Mouse (Mus musculus): ENCODE data around the gene Lsg1. TPM values are rescaled to one million over a fixed set of nuclear protein-coding genes. Genes with fewer than 3 reads are reported as not detected.

Lsg1 gene
- polyA plus RNA-seq, 1 experiment from 2014 or later: 49.3 TPM

DNA sequence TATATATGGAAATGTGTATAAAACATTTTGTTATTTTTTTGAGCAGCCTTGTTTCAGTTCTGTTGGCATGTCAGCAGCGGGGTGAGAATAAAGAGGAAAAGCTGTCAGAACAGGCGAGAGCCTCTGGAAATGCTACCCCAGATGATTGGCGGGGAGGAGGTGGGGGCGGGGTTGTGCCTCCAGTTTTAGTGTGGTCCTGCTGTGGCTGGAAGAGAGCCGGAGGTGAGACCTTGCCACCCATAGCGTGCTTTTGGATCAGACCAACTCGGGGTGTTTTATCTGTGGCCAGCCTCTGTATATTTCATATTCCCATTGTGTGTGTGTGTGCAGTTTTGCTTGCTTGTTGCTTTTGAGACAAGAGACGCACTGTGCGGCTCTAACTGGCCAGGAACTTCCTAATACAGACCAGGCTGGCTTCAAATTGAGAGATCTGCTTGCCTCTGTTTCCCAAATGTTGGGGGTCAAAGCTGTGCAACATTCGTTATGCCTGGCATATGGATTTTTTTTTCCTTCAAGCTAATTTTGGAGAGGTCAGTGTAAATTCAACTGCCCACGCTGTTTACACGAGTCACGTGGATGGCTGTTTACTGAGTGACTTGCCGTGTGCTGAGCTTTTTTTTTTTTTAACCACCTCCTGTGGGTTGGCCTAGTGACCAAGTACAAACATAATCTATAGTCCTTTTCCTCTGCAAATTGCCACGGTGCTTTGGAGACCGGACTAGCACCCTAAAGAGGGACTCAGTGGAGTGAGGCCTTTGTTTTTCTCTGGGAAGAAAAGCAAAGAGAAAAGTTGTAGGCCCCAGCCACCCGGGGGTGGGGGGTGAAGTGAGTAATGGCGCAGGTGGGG, 15.5 kb upstream of the Lsg1 start:
- peaks cover 12% of the 10 kb centered on the region for H3K27me3 ChIP-seq (replicated peaks; ENCODE audit: control insufficient read depth, insufficient read depth, low read length)
- no peak overlapping the region for H3K4me3 ChIP-seq (ENCODE audit: low read length)
- H3K9me3 ChIP-seq (ENCODE audit: control insufficient read depth, low read length): no peaks in the 10 kb centered on the region
- H3K9ac ChIP-seq (ENCODE audit: low read depth, low read length): 0 out of 2 replicates have a peak overlapping the region, but pooled peaks have one; percentile 31
- H3K4me1 ChIP-seq (ENCODE audit: control insufficient read depth, insufficient read depth, low read length): peaks cover 9% of the 10 kb centered on the region; the same call in 1 of the 2 replicates
- H3K4me2 ChIP-seq (ENCODE audit: low read depth, low read length): peak overlapping the region; percentile 9; the same call in 1 of the 2 replicates
- WGBS: 42% methylated on average over 18 of the region's 18 CpGs
- ATAC-seq: no peak
- H3K36me3 ChIP-seq (ENCODE audit: control insufficient read depth, insufficient read depth, low read length): no peaks in the 10 kb centered on the region
- H3K27ac ChIP-seq (ENCODE audit: low read length): no peak overlapping the region

DNA sequence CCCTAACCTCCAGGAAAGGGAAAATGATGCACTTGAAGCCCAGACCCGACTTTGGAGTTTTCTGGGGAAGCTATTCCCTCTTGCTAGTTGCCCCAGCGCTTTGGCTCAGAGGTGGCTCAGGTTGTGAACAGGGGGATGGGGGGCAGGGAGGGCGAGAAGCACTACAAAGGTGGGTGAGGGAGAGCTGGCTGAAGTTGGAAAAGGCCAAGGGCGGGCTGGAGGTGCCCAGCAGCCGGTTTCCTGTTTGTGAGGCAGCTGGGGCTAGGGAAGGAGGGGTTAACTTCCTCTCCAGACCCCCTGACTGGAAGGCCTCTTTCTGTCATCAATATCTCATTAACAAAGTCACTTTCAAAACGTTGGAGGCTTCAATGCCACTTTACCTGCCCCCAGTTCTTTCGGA, 14.6 kb upstream of the Lsg1 start:
- Histone ChIP-seq H3K27ac (ENCODE audit: low read length) (0 out of 2 replicates have a peak overlapping the region, but pooled peaks have one; percentile 16), H3K9me3 (ENCODE audit: control insufficient read depth, low read length) (no peaks in the 10 kb centered on the region), H3K4me1 (ENCODE audit: control insufficient read depth, insufficient read depth, low read length) (peaks cover 9% of the 10 kb centered on the region; the same call in 1 of the 2 replicates), H3K36me3 (ENCODE audit: control insufficient read depth, insufficient read depth, low read length) (no peaks in the 10 kb centered on the region), H3K9ac (ENCODE audit: low read depth, low read length) (peak overlapping the region; percentile 48), H3K4me2 (ENCODE audit: low read depth, low read length) (peak overlapping the region; percentile 76), H3K4me3 (ENCODE audit: low read length) (peak overlapping the region; percentile 73), H3K27me3 (replicated peaks; ENCODE audit: control insufficient read depth, insufficient read depth, low read length) (peaks cover 12% of the 10 kb centered on the region)
- 44% methylated on average over 7 of the region's 7 CpGs for WGBS
- ATAC-seq: no peak

DNA sequence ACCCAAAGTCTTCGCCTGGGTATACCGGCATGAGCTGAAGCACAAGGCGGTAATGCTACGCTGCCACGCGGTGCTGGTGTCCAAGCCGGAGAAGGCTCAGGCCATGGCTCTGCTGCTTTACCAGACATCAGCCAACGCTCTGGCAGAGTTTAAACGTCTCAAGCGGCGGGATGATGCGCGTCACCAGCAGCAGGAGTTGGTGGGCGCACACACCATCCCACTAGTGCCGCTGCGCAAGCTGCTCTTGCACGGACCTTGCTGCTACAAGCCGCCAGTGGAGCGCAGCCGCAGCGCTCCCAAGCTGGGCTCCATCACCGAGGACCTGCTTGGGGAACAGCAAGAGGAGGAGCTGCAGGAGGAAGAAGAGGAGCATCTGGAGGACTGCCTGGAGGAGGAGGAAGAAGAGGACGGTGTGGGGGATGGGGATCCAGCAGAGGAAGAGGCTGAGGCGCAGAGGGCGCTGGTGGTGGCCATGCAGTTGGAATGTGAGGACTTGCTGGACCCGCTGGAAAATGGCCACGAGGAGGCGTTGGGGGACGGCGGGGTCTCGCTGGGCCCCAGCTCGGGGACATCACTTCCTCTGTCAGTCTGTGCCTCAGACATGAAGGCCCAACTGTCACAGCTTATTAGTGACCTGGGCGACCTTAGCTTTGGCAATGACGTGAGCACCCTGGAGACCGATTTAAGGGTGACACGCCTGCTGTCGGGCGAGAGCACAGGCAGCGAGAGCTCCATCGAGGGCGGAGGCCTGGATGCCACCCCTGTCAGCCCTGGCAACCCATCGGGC, 13.8 kb upstream of the Lsg1 start:
- 0 out of 2 replicates have a peak, but pooled peaks have one; percentile 6 for ATAC-seq
- Histone ChIP-seq H3K9me3 (ENCODE audit: control insufficient read depth, low read length) (no peaks in the 10 kb centered on the region), H3K27me3 (replicated peaks; ENCODE audit: control insufficient read depth, insufficient read depth, low read length) (peaks cover 12% of the 10 kb centered on the region), H3K9ac (ENCODE audit: low read depth, low read length) (peak overlapping the region; percentile 79), H3K4me2 (ENCODE audit: low read depth, low read length) (peak overlapping the region; percentile 76), H3K4me1 (ENCODE audit: control insufficient read depth, insufficient read depth, low read length) (peaks cover 13% of the 10 kb centered on the region), H3K36me3 (ENCODE audit: control insufficient read depth, insufficient read depth, low read length) (no peaks in the 10 kb centered on the region), H3K4me3 (ENCODE audit: low read length) (peak overlapping the region; percentile 73), H3K27ac (ENCODE audit: low read length) (0 out of 2 replicates have a peak overlapping the region, but pooled peaks have one; percentile 16)
- 16% methylated on average over 42 of the region's 42 CpGs for WGBS

DNA sequence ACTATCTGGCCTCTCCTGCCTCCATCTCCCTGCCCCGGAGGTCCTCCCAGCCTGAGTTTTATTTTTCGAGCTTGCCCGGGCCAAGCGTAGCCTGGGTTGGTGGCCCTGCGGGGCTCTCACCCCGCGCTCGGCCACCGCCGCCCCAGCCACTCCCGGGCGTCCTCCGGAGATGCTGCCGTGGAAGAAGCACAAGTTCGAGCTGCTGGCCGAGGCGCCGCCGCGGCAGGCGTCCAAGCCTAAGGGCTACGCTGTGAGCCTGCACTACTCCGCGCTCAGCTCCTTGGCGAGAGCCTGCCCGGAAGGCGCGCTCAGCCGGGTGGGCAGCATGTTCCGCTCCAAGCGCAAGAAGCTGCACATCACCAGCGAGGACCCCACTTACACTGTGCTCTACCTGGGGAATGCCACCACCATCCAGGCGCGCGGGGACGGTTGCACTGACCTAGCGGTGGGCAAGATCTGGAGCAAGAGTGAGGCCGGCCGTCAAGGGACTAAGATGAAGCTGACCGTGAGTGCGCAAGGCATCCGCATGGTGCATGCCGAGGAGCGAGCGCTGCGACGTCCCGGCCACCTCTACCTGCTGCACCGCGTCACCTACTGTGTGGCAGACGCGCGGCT, 13.1 kb upstream of the Lsg1 start:
- H3K4me1 ChIP-seq (ENCODE audit: control insufficient read depth, insufficient read depth, low read length): peaks cover 13% of the 10 kb centered on the region
- peak overlapping the region; percentile 20; the same call in 1 of the 2 replicates for H3K27ac ChIP-seq (ENCODE audit: low read length)
- H3K36me3 ChIP-seq (ENCODE audit: control insufficient read depth, insufficient read depth, low read length): no peaks in the 10 kb centered on the region
- peak overlapping the region; percentile 79 for H3K9ac ChIP-seq (ENCODE audit: low read depth, low read length)
- ATAC-seq: peak; percentile 29
- no peaks in the 10 kb centered on the region for H3K9me3 ChIP-seq (ENCODE audit: control insufficient read depth, low read length)
- H3K4me2 ChIP-seq (ENCODE audit: low read depth, low read length): peak overlapping the region; percentile 76
- peaks cover 12% of the 10 kb centered on the region for H3K27me3 ChIP-seq (replicated peaks; ENCODE audit: control insufficient read depth, insufficient read depth, low read length)
- WGBS: 1% methylated on average over 53 of the region's 53 CpGs
- peak overlapping the region; percentile 73 for H3K4me3 ChIP-seq (ENCODE audit: low read length)

DNA sequence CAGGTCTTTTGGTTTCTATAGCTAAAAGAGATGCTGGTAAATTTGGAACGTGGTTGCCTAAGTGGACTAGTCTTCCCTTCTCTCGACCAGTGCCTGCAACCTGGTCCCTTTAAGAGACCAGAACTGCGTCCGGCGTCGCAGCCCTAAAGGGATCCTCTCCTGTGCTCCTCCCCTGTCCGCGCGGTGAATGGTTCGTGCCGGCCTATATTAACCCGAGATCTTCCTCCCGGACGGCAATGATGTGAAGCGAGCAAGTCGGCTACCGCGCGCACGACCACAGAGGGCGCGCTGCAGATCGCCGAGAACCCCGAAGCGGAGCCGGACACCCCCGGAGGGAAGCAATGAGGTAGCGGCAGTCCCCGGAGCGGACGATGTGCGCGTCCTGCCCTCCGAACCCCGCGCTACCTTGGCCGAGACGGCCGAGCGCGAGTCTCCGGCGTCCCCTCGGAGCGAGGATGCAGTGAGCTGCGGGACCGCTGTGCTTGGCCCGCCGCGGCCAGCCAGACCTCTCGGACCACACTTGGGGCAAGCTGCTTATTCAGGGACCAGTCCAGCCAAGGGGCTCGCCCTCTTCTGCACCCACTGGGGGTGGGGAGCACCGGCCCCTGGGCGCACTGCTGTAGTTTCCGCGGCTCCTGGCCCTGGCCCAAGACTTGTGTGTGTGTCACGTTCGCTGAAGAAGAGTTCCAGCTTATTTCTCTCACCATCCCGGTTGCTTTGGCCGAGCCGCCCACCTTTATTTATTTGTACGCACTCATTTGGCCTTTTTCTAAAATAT, 12.3 kb upstream of the Lsg1 start, which contains the start of gene Fam43a:
Gene Fam43a, plus strand, starts transcription at position 233 of the 778 bp plus-strand sequence.
- Histone ChIP-seq H3K36me3 (ENCODE audit: control insufficient read depth, insufficient read depth, low read length) (no peaks in the 10 kb centered on the region), H3K4me1 (ENCODE audit: control insufficient read depth, insufficient read depth, low read length) (peaks cover 16% of the 10 kb centered on the region), H3K27ac (ENCODE audit: low read length) (peak within 1 kb of the TSS; percentile 69), H3K9me3 (ENCODE audit: control insufficient read depth, low read length) (no peaks in the 10 kb centered on the region), H3K4me3 (ENCODE audit: low read length) (peak within 1 kb of the TSS; percentile 73), H3K4me2 (ENCODE audit: low read depth, low read length) (peak within 1 kb of the TSS; percentile 76), H3K27me3 (replicated peaks; ENCODE audit: control insufficient read depth, insufficient read depth, low read length) (peaks cover 12% of the 10 kb centered on the region), H3K9ac (ENCODE audit: low read depth, low read length) (peak within 1 kb of the TSS; percentile 79)
- WGBS: under 1% methylated on average over 63 of the region's 63 CpGs
- ATAC-seq: peak; percentile 88

DNA sequence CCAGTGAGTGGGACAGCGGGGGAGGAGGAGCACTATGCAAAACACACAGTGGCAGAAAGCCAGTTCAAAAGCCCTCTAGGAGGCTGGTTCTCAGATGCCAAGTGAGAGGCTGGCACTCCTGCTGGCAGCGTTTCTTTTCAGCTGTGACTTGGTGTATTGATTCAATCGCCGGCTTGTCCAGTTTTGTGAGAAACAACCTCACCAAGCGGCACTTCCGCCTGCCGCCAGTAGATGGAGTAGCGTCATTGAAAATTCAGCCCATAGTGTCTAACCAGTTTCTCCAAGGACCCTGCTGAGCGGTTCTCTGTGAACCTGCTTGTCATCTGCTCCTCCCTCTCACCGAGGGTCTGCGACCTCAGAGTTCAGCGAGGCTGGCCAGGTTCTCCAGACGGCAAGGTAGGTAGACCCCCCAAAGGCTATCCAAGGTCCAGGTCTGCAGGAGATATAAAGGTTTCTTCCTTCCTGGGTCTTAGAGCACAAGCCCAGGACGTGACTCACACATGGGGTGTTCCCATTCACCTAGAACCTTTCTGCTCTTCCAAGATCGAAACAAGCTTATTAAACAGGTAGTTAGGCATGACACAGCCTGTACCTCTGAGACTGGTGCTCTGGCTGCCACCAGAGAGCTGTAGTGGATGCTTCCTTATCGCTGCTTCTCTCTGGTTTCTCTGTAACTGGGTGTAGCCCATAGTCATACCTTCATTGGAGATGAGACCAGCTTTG, 9.7 kb upstream of the Lsg1 start:
- ATAC-seq: peak; percentile 26; the same call in 1 of the 2 replicates
- 12% methylated on average over 16 of the region's 16 CpGs for WGBS
- peak overlapping the region; percentile 16; the same call in 1 of the 2 replicates for H3K4me3 ChIP-seq (ENCODE audit: low read length)

DNA sequence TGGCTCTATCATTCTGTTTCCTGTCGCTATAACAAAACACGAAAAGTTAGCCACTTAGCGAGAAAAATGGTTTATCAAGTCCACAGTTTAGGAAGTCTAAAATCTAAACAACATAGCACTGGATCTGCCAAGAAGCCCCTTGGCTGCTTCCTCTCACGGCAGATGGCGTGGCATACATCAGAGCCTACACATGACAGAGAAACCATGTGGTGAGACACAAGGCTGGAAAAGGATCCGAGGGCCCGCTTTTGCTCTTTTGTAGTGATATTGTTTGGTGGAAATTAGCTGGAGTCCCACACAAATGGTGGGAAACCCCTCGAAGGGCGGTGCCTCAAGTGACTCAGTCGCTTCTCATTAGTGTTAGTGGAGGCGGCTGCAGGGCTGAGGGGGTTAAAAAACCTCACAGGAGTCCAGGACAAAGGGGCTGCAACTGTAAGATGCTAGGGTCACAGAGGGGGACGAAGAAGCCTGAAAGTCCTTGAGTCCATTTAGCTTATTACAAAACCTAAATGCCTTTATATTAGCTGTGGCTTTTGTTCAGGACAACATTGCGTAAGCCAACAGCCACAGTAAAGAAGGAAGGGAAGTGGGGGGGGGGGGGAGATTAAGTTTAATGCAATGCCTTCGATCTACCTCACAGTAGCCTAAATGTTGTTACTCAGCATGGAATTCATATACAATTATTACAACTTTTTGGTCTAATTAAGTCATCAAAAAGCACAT, 8.6 kb upstream of the Lsg1 start:
- no peak overlapping the region for H3K4me3 ChIP-seq (ENCODE audit: low read length)
- no peak for ATAC-seq
- no peaks in the 10 kb centered on the region for H3K9me3 ChIP-seq (ENCODE audit: control insufficient read depth, low read length)
- H3K27ac ChIP-seq (ENCODE audit: low read length): no peak overlapping the region
- H3K4me2 ChIP-seq (ENCODE audit: low read depth, low read length): no peak overlapping the region
- peaks cover 3% of the 10 kb centered on the region for H3K27me3 ChIP-seq (replicated peaks; ENCODE audit: control insufficient read depth, insufficient read depth, low read length)
- no peak overlapping the region for H3K9ac ChIP-seq (ENCODE audit: low read depth, low read length)
- H3K4me1 ChIP-seq (ENCODE audit: control insufficient read depth, insufficient read depth, low read length): peaks cover 10% of the 10 kb centered on the region
- 55% methylated on average over 14 of the region's 14 CpGs for WGBS
- H3K36me3 ChIP-seq (ENCODE audit: control insufficient read depth, insufficient read depth, low read length): no peaks in the 10 kb centered on the region

More for the DNA sequence above, 9.7 kb upstream of the Lsg1 start:
- Histone ChIP-seq H3K36me3 (ENCODE audit: control insufficient read depth, insufficient read depth, low read length) (no peaks in the 10 kb centered on the region), H3K4me1 (ENCODE audit: control insufficient read depth, insufficient read depth, low read length) (peaks cover 14% of the 10 kb centered on the region), H3K4me2 (ENCODE audit: low read depth, low read length) (peak overlapping the region; percentile 50), H3K9ac (ENCODE audit: low read depth, low read length) (peak overlapping the region; percentile 50; the same call in 1 of the 2 replicates), H3K9me3 (ENCODE audit: control insufficient read depth, low read length) (no peaks in the 10 kb centered on the region), H3K27ac (ENCODE audit: low read length) (no peak overlapping the region), H3K27me3 (replicated peaks; ENCODE audit: control insufficient read depth, insufficient read depth, low read length) (peaks cover 12% of the 10 kb centered on the region)

All from intestine, embryonic 16.5 days (tissue).